Mouse (Mus musculus): ENCODE measurements around the gene Foxred1.

- TF ChIP-seq POLR2A (IDR thresholded peaks at IDR 0.05; ENCODE audit: insufficient read depth, low read depth, low read length), result no peak
- TF ChIP-seq CTCF (IDR thresholded peaks at IDR 0.05), result no peak
Measured at GRCm38 (mm10) chr9:35235996-35236395, 25.1 kb upstream of the Foxred1 start.
